7 mouse cellular contexts compared by ENCODE assay signal in genomic region chr1:176504731-176505130, GRCm38 (mm10).
A peak's percentile ranks its signal among the peaks of the same experiment; 100 is the strongest.
DNase-seq lines count a peak whose midpoint lies in the region; ATAC-seq and TF ChIP-seq lines count a peak whose summit lies in the region.
"Not testable (repeated sequence)": the region's sequence is repeated elsewhere in the genome, so short reads cannot be mapped to it uniquely, and the experiment has no call there.

No protein-coding gene starts in this region.

- not testable (repeated sequence) for TF ChIP-seq POLR2A in heart, adult 2 months (IDR thresholded peaks at IDR 0.05; ENCODE audit: insufficient read depth, low read depth, low read length)

- H3K27me3 ChIP-seq in heart, adult 2 months (ENCODE audit: control insufficient read depth, insufficient read depth, low read length); heart, postnatal 0 days (ENCODE audit: control insufficient read depth, insufficient read depth, low read length); lung, postnatal 0 days (replicated peaks; ENCODE audit: insufficient read depth, low read length); stomach, embryonic 16.5 days (ENCODE audit: control insufficient read depth, insufficient read depth, low read length): not testable (repeated sequence)

- TF ChIP-seq EP300 in heart, adult 2 months (IDR thresholded peaks at IDR 0.05; ENCODE audit: insufficient read depth, low read depth, low read length); lung, postnatal 0 days (IDR thresholded peaks at IDR 0.05): not testable (repeated sequence)
- peak; percentile 77 for TF ChIP-seq EP300 in heart, postnatal 0 days (IDR thresholded peaks at IDR 0.05; ENCODE audit: low read depth)

- not testable (repeated sequence) for H3K4me2 ChIP-seq in heart, postnatal 0 days (ENCODE audit: low read depth, low read length); lung, postnatal 0 days (replicated peaks; ENCODE audit: low read depth, low read length); stomach, embryonic 16.5 days (ENCODE audit: low read depth, low read length)

- ATAC-seq in heart, postnatal 0 days (ENCODE audit: insufficient read depth, low read depth) = peak; percentile 86
- ATAC-seq in lung, postnatal 0 days = 0 out of 2 replicates have a peak, but pooled peaks have one; percentile 12
- peak; percentile 17; the same call in 1 of the 2 replicates for ATAC-seq in stomach, embryonic 16.5 days (ENCODE audit: insufficient read depth, low FRiP score)

- not testable (repeated sequence) for H3K4me3 ChIP-seq in gastrocnemius, adult 2 months; heart, adult 2 months; heart, postnatal 0 days (ENCODE audit: low read depth, low read length); lung, postnatal 0 days (ENCODE audit: low read depth, low read length); stomach, embryonic 16.5 days (replicated peaks; ENCODE audit: low read length)

- not testable (repeated sequence) for TF ChIP-seq CTCF in gastrocnemius, adult 2 months (IDR thresholded peaks at IDR 0.05); heart, adult 2 months (IDR thresholded peaks at IDR 0.05); heart, postnatal 0 days (IDR thresholded peaks at IDR 0.05; ENCODE audit: low read depth); lung, postnatal 0 days (IDR thresholded peaks at IDR 0.05)

- peak overlapping the region; percentile 54 for H3K27ac ChIP-seq in gastrocnemius, adult 2 months
- not testable (repeated sequence) for H3K27ac ChIP-seq in heart, adult 2 months; lung, postnatal 0 days (ENCODE audit: low read length); stomach, embryonic 16.5 days (ENCODE audit: low read length)
- H3K27ac ChIP-seq in heart, postnatal 0 days (ENCODE audit: low read depth) = peak overlapping the region; percentile 51; the same call in 1 of the 2 replicates

- not testable (repeated sequence) for H3K9ac ChIP-seq in heart, adult 2 months (ENCODE audit: low read depth, low read length); heart, postnatal 0 days (replicated peaks; ENCODE audit: low read depth, low read length); lung, postnatal 0 days (replicated peaks; ENCODE audit: low read depth); stomach, embryonic 16.5 days (ENCODE audit: low read length)

- peak; percentile 84 for DNase-seq in ZHBTc4 (ENCODE audit: low read depth, low spot score)
- DNase-seq in gastrocnemius, adult 2 months = peak; percentile 56
- DNase-seq in heart, adult 2 months = peak; percentile 9 to 18
- peak; percentile 30 for DNase-seq in heart, postnatal 0 days (ENCODE audit: low spot score)
- DNase-seq in heart, postnatal 4 days = peak; percentile 69
- not testable (repeated sequence) for DNase-seq in lung, postnatal 0 days (ENCODE audit: low spot score)

- not testable (repeated sequence) for H3K9me3 ChIP-seq in heart, postnatal 0 days (replicated peaks; ENCODE audit: control insufficient read depth, low read length); lung, postnatal 0 days (ENCODE audit: low read length); stomach, embryonic 16.5 days (replicated peaks; ENCODE audit: control insufficient read depth, low read length)

- WGBS in heart, adult 2 months = 31% methylated on average over 6 of the region's 6 CpGs
- 36% methylated on average over 6 of the region's 6 CpGs for WGBS in heart, postnatal 0 days
- WGBS in lung, postnatal 0 days = 32% methylated on average over 6 of the region's 6 CpGs
- WGBS in stomach, embryonic 16.5 days = 47% methylated on average over 6 of the region's 6 CpGs

- H3K4me1 ChIP-seq in heart, adult 2 months (ENCODE audit: control insufficient read depth, insufficient read depth, low read length); heart, postnatal 0 days (ENCODE audit: control insufficient read depth, insufficient read depth); lung, postnatal 0 days (ENCODE audit: insufficient read depth, low read depth, low read length); stomach, embryonic 16.5 days (ENCODE audit: control insufficient read depth, insufficient read depth, low read length): not testable (repeated sequence)

- not testable (repeated sequence) for H3K79me2 ChIP-seq in heart, adult 2 months (replicated peaks; ENCODE audit: control insufficient read depth, insufficient read depth, low read length)

- intact Hi-C loops in gastrocnemius, adult 2 months (cut with DNase I) = loop anchor here (5.0 kb wide), 1 partner anchor 67 kb away; no protein-coding TSS in a partner anchor
- intact Hi-C loops in heart, adult 2 months (cut with DNase I) = not testable (repeated sequence)

- not testable (repeated sequence) for H3K36me3 ChIP-seq in heart, adult 2 months (ENCODE audit: control insufficient read depth, insufficient read depth, low read length); heart, postnatal 0 days (replicated peaks; ENCODE audit: control insufficient read depth, insufficient read depth, low read length); lung, postnatal 0 days (ENCODE audit: insufficient read depth, low read length); stomach, embryonic 16.5 days (ENCODE audit: control insufficient read depth, insufficient read depth, low read length)

Comparison
In these comparisons a context has a peak if more than half of its experiments do, and no peak if none do; other contexts are left out.
1. ATAC-seq: peak in every context shown above with its lines; median percentile 86 in heart, postnatal 0 days; 17 in stomach, embryonic 16.5 days; 12 in lung, postnatal 0 days.